In the genomic region with DNA sequence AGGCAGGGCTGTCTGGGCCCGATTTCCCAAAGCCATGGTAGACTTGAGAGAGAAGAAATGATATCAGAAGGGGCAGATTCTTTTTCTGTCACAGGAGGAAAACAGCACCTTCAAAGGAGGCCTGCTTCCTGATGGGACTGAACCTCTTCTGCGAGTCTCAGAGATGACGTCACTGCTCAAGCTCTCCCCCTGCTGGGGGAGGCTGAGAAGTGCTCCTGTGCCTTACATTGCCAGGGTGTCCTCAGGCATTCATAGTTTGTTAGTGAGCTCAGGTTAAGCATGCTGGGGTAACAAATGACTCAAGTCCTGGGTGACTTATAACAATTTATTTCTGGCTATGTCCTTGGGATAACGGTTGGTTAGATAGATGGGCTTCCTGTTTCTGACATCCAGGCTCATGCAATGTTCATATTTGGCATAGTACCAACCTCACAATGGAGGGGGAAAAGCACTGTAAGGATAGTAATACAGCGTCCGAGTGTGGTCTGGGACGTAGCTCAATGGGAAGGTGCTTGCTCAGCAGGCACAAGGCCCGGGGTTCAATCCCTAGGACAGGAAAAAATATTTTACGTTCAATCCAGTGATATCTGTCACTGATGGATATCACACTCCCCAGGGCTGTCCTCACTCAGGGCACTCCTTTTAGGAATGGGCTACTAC, we compare ENCODE assay signal across 9 mouse cellular contexts.
DNase-seq lines count a peak whose midpoint lies in the region; ATAC-seq and TF ChIP-seq lines count a peak whose summit lies in the region.
"Had no signal": no experiment of that assay in that cellular context is flagged by ENCODE, and none has a peak within 500 bp of the region (broad histone marks: within the 10 kb centered on the region; RNA-seq: fewer than 3 reads in every experiment).

No protein-coding gene starts in this region.

- TF ChIP-seq CTCF in lung, postnatal 0 days (IDR thresholded peaks at IDR 0.05), result peak; percentile 94

- H3K9me3 ChIP-seq in ES-E14 (ENCODE audit: control insufficient read depth, insufficient read depth, low read depth, low read length), result no peaks in the 10 kb centered on the region
- H3K9me3 ChIP-seq in forebrain, embryonic 12.5 days, result no peaks in the 10 kb centered on the region
- H3K9me3 ChIP-seq in lung, postnatal 0 days (ENCODE audit: low read length), result no peaks in the 10 kb centered on the region

- H3K4me1 ChIP-seq in ES-E14 (ENCODE audit: control insufficient read depth in 2 of 2, insufficient read depth in 2 of 2, low read length in 2 of 2, poor library complexity in 1 of 2), result peaks cover 0 to 2% of the 10 kb centered on the region in 2 experiments; a peak in 1 of 4 replicates
- H3K4me1 ChIP-seq in forebrain, embryonic 12.5 days, result no peaks in the 10 kb centered on the region
- no peaks in the 10 kb centered on the region for H3K4me1 ChIP-seq in lung, postnatal 0 days (ENCODE audit: insufficient read depth, low read depth, low read length)

- no peaks in the 10 kb centered on the region for H3K36me3 ChIP-seq in ES-E14 (ENCODE audit: control insufficient read depth, insufficient read depth, low read length, poor library complexity, severe bottlenecking)
- H3K36me3 ChIP-seq in forebrain, embryonic 12.5 days (replicated peaks), result no peaks in the 10 kb centered on the region
- no peaks in the 10 kb centered on the region for H3K36me3 ChIP-seq in lung, postnatal 0 days (ENCODE audit: insufficient read depth, low read length)

- peak; percentile 87 for DNase-seq in ES-E14 (ENCODE audit: low read depth, low spot score)
- peak; percentile 70 for DNase-seq in c-Kit-positive CD71-negative TER-119-negative erythroid progenitor cells, embryonic 14.5 days (ENCODE audit: low read depth)
- peak; percentile 78 to 80 for DNase-seq in heart, postnatal 36 days
- peak; percentile 67 for DNase-seq in layer of hippocampus, adult 9-10 months (ENCODE audit: low spot score)
- peak; percentile 77 for DNase-seq in lung, postnatal 0 days (ENCODE audit: low spot score)
- DNase-seq in retina, postnatal 7 days (ENCODE audit: low read depth, low spot score), result peak; percentile 64
- DNase-seq in urinary bladder, adult 18-20 months (ENCODE audit: low spot score in 2 of 2), result peak; percentile 51 to 58

- no peak overlapping the region for H3K27ac ChIP-seq in ES-E14 (ENCODE audit: insufficient read depth, low read depth, low read length, poor library complexity, severe bottlenecking)
- H3K27ac ChIP-seq in forebrain, embryonic 12.5 days, result no peak overlapping the region
- H3K27ac ChIP-seq in lung, postnatal 0 days (ENCODE audit: low read length), result no peak overlapping the region
- H3K27ac ChIP-seq: macrophage had no signal

- no peak overlapping the region for H3K9ac ChIP-seq in ES-E14 (ENCODE audit: insufficient read depth, low read depth, low read length, poor library complexity, severe bottlenecking)
- H3K9ac ChIP-seq in forebrain, embryonic 12.5 days, result no peak overlapping the region
- no peak overlapping the region for H3K9ac ChIP-seq in lung, postnatal 0 days (replicated peaks; ENCODE audit: low read depth)

- intact Hi-C loops in heart, postnatal 36 days (cut with DNase I), result no loop called here

- H3K4me2 ChIP-seq in forebrain, embryonic 12.5 days, result no peak overlapping the region
- H3K4me2 ChIP-seq in lung, postnatal 0 days (replicated peaks; ENCODE audit: low read depth, low read length), result no peak overlapping the region

- peak; percentile 64; the same call in 1 of the 2 replicates for ATAC-seq in forebrain, embryonic 12.5 days (ENCODE audit: low FRiP score)
- peak; percentile 68 for ATAC-seq in lung, postnatal 0 days

- no peak for TF ChIP-seq EP300 in lung, postnatal 0 days (IDR thresholded peaks at IDR 0.05)

- H3K4me3 ChIP-seq in ES-E14 (ENCODE audit: insufficient read depth in 1 of 2, low read depth in 1 of 2, low read length in 2 of 2, poor library complexity in 1 of 2, severe bottlenecking in 1 of 2), result no peak overlapping the region
- no peak overlapping the region for H3K4me3 ChIP-seq in forebrain, embryonic 12.5 days (replicated peaks)
- H3K4me3 ChIP-seq in lung, postnatal 0 days (ENCODE audit: low read depth, low read length), result no peak overlapping the region

- H3K27me3 ChIP-seq in forebrain, embryonic 12.5 days, result no peaks in the 10 kb centered on the region
- no peaks in the 10 kb centered on the region for H3K27me3 ChIP-seq in lung, postnatal 0 days (replicated peaks; ENCODE audit: insufficient read depth, low read length)

- in situ Hi-C loops in ES-E14 (cut with MboI; ENCODE audit: low sequenced_read_pairs in 2 of 2, unreplicated experiment in 2 of 2), result no loop called here

- WGBS in forebrain, embryonic 12.5 days, result 52% methylated on average over 9 of the region's 9 CpGs
- 33% methylated on average over 9 of the region's 9 CpGs for WGBS in lung, postnatal 0 days

TF ChIP-seq in ES-E14, 5 proteins besides CTCF, POLR2A, EP300 and RAD21:
- TF ChIP-seq ZC3H11A (IDR thresholded peaks at IDR 0.05; ENCODE audit: borderline replicate concordance, low read depth, low read length), result 0 out of 2 replicates have a peak, but pooled peaks have one; percentile 30
- TF ChIP-seq MAFK (IDR thresholded peaks at IDR 0.05; ENCODE audit: insufficient read depth, low read depth, low read length), result no peak
- TF ChIP-seq HCFC1 (IDR thresholded peaks at IDR 0.05; ENCODE audit: borderline replicate concordance, insufficient read depth, low read length), result no peak
- TF ChIP-seq ZNF384 (IDR thresholded peaks at IDR 0.05; ENCODE audit: low read depth, low read length), result no peak
- no peak for TF ChIP-seq CHD2 (IDR thresholded peaks at IDR 0.05; ENCODE audit: low read depth, low read length)
